Mouse (Mus musculus): Measurements from ENCODE around the gene Fads3.

The Fads3 gene

GRCm38 (mm10) chr19:10022414-10023303 lies 18.7 kb upstream of the Fads3 start:
- DNase-seq, result no peak

DNA sequence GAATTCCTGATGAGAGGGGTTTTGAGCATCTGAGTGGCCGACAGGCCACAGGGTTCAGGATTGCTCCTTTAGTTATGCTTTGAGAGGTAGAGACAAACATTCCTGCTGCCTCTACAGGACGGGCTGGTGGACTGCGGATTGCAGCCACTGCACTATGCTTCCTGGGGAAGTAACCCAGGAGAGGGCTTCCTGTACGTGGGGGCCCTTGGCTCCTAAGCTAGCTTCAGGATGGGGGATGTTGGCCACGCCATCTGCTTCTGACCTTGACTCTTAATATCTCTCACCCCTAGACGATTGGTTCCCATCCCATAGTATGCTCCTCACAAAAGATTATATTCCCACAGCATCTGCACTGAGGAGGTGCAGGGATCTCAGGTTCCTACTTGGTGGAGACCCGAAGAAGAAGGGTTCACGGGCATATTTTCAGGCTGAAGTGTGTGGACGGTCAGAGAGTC lies 18.0 kb upstream of the Fads3 start:
- no peak for DNase-seq

- no peak for DNase-seq
Observed at GRCm38 (mm10) chr19:10025169-10025875, 16.0 kb upstream of the Fads3 start.

DNA sequence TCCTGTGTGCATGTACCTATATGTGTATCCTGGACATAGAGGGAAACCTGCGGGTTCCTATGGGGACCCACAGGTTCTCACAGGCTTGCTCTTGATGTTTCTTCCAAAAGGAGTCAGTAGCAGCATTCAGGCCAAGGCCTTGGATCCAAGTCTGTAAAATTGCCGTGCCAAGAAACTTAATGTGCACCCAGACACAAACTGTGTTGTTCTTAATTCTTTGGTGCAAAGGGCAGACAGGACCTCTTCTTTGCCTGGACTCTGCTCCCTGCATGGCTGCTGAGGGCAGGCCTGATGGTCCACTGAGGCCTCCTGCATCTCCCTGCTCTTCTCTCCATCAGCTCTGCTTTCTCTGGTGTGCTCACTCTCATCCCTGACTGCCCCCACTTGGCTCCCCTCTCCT lies 11.6 kb upstream of the Fads3 start:
- no peak for DNase-seq

- DNase-seq, result peak; percentile 66
Observed at GRCm38 (mm10) chr19:10033211-10033973, 8.0 kb upstream of the Fads3 start.

- DNase-seq, result no peak
Observed at GRCm38 (mm10) chr19:10034356-10034755, 7.0 kb upstream of the Fads3 start.

GRCm38 (mm10) chr19:10034785-10035447 lies 6.5 kb upstream of the Fads3 start:
- DNase-seq, result peak; percentile 86

- DNase-seq, result no peak
Observed at GRCm38 (mm10) chr19:10037534-10037933, 3.8 kb upstream of the Fads3 start.

- no peak for DNase-seq
Observed at GRCm38 (mm10) chr19:10038364-10038763, 3.0 kb upstream of the Fads3 start.

DNA sequence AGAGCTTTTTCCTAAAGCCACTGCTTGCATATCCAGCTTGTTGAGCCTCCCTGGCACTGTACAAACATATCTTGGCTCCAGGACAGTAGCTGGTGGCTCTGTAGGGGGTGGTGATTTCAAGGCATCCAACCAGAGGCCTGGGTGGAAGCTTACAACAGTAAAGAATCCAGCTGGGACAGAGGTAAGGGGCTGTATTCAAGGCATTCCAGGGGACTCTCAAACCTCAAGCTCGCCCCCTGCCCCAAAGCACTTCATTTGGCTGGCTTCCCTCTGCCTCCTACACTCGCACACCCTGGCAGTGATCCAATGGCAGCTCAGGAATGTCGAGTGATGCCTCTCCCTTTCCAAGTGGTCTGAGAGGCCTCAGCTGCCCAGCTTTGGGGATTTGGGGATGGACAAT lies 2.5 kb upstream of the Fads3 start:
- no peak for DNase-seq

DNA sequence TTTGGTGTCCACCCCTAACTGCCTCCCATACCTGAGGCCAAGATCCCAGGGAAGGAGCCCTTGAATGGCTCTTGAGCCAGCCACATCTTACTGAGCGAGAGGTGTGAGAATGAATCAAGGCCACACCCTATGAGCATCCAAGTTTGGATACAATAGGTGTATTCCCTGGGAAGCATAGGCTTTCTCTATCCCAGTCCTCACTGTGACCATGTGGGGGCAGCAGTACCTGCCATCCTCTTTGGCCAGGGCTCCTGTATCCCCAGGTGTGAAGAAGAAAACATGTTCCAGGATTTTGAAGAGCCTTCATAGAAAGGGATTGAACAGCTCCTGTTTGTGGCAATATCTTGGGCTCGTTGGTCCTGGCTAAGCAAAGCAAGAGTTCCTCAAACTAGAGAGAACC lies 1.8 kb upstream of the Fads3 start:
- peak; percentile 22 for DNase-seq

GRCm38 (mm10) chr19:10040866-10041387 lies 442 bp upstream of the Fads3 start:
- DNase-seq, result no peak

GRCm38 (mm10) chr19:10042232-10042631 lies 863 bp downstream of the Fads3 start:
- DNase-seq, result no peak

DNA sequence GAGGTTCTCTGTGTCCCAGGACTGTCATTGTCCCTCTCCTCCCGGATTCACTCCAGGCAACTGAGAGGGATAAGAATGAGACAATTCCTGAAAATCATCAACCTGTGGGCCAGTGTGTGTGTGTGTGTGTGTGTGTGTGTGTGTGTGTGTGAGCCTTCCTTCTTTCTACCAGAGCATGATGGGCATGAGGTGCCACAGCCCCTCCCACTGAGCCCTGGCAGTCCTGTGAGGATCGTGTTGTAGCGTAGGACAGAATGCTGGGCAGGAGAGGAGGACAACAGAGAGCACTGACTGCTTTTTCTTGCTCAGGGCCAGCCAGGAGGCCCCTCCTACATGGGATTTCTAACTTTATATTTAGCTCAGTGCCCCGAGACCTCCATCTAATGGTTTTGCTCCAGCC lies 1.4 kb downstream of the Fads3 start:
- DNase-seq, result no peak

DNA sequence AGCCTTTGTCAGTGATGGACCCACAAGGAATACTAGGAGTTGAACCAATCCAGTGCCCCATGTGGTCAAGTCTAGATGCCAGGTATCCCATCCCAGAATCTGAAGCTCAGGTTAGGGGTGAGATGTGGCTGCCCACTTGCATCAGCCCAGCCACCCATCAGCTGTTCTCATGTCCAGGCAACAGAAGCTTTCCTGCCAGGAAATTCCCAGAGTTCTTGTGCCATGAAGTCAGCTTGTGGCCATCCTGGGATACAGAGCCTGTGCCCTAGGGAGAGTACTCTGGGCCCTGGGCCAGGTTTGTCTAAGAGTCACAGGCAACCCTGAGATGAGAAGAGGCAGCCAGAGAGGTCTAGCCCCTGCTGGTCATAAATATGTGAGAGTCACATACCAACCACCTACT lies 2.3 kb downstream of the Fads3 start:
- no peak for DNase-seq

- DNase-seq, result no peak
Observed at GRCm38 (mm10) chr19:10045707-10046106, 4.3 kb downstream of the Fads3 start.

- DNase-seq, result no peak
Observed at GRCm38 (mm10) chr19:10046346-10046745, 5.0 kb downstream of the Fads3 start.

GRCm38 (mm10) chr19:10046983-10047382 lies 5.6 kb downstream of the Fads3 start:
- no peak for DNase-seq

GRCm38 (mm10) chr19:10049533-10049932 lies 8.2 kb downstream of the Fads3 start:
- no peak for DNase-seq

DNA sequence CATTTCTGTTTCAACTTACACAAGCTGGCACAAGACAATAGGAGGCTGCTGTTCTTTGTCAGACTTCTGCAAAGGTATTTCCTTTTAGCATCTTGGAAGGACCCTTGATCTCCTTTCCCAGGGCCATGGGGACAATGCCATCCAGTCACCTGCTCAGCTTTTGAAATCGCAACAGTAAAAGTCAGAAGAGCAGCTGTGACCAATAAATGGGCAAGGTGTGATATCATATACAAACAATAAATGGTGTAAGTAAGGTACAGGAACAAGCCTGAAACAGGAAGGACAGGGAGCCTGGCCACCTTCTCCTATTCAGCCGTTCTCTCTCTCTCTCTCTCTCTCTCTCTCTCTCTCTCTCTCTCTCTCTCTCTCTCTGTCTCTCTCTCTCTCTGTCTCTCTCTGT lies 9.1 kb downstream of the Fads3 start:
- DNase-seq, result no peak

DNA sequence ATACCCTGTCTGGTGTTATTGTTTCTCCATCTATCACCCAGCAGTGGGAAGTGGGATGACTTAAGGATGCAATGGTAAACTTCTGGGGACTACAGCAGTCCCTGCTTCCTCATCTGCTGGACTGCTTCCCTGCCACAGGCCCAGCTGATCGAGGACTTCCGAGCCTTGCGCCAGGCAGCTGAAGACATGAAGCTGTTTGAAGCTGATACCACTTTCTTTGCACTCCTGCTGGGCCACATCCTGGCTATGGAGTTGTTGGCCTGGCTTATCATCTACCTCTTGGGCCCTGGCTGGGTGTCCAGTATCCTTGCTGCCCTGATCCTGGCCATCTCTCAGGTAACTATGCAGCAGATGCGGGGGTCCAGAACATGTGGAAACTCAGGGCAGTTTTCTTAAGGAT lies 11.3 kb downstream of the Fads3 start:
- DNase-seq, result no peak

DNA sequence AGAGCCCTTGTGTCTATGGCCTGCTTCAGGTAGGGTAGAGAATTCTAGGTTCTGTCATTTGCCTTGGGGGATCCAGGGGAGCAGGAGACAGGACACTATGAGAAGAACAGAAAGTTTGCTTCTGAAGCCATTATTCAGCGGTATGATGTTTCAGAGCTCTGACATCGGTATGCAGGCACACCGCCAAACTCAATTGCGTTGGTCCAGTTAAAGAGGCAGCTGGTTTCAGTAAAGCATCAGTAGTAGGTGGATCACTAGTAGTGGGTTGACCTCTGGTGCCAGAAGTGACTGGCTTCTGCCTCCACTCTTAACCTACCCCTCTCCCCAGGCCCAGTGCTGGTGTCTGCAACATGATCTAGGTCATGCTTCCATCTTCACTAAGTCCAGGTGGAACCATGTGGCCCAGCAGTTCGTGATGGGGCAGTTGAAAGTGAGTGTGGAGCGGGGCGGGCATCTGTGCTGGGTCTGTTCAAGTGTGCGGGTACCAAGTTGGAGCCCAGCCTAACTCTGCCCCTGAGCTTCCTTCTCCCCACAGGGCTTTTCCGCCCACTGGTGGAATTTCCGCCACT lies 12.4 kb downstream of the Fads3 start:
- DNase-seq, result no peak

Measured in thymus, postnatal 14 days (tissue).